In genomic region chr10:75021138-75021537, GRCm38 (mm10) we compare ENCODE assay signal across 8 mouse cellular contexts. TPM values are rescaled to one million over a fixed set of nuclear protein-coding genes. Genes with fewer than 3 reads are reported as not detected.
DNase-seq lines count a peak whose midpoint lies in the region; ATAC-seq and TF ChIP-seq lines count a peak whose summit lies in the region.

No protein-coding gene starts in this region.

- peak; percentile 75 for ATAC-seq in forebrain, embryonic 12.5 days (ENCODE audit: low FRiP score)
- 0 out of 2 replicates have a peak, but pooled peaks have one; percentile 40 for ATAC-seq in hindbrain, embryonic 15.5 days (ENCODE audit: low FRiP score, low read depth)

- no peaks in the 10 kb centered on the region for H3K9me3 ChIP-seq in forebrain, embryonic 12.5 days
- H3K9me3 ChIP-seq in hindbrain, embryonic 15.5 days = no peaks in the 10 kb centered on the region

- H3K4me1 ChIP-seq in forebrain, embryonic 12.5 days = 0 out of 2 replicates have a peak, but pooled peaks cover 4% of the 10 kb centered on the region
- H3K4me1 ChIP-seq in hindbrain, embryonic 15.5 days (replicated peaks) = no peaks in the 10 kb centered on the region

- peak; percentile 82 for DNase-seq in MN1 (ENCODE audit: low spot score)
- peak; percentile 75 for DNase-seq in brain, embryonic 14.5 days (ENCODE audit: low read depth)
- peak; percentile 82 to 83 for DNase-seq in layer of hippocampus, postnatal 14 days (ENCODE audit: low spot score in 2 of 2)
- peak; percentile 83 for DNase-seq in lung, postnatal 36 days
- peak; percentile 87 to 89 for DNase-seq in right cerebral cortex, adult 2 months (ENCODE audit: low spot score in 2 of 2)
- peak; percentile 60 to 71 for DNase-seq in urinary bladder, postnatal 36 days (ENCODE audit: low spot score in 2 of 2)

- no peak for TF ChIP-seq POLR2A in brain, embryonic 14.5 days (IDR thresholded peaks at IDR 0.05; ENCODE audit: borderline replicate concordance, extremely low read depth, insufficient read depth, insufficient read length, poor library complexity, severe bottlenecking)

- no peak overlapping the region for H3K4me2 ChIP-seq in forebrain, embryonic 12.5 days
- H3K4me2 ChIP-seq in hindbrain, embryonic 15.5 days = no peak overlapping the region

- H3K27ac ChIP-seq in forebrain, embryonic 12.5 days = no peak overlapping the region
- no peak overlapping the region for H3K27ac ChIP-seq in hindbrain, embryonic 15.5 days (replicated peaks)

- no peaks in the 10 kb centered on the region for H3K36me3 ChIP-seq in forebrain, embryonic 12.5 days (replicated peaks)
- H3K36me3 ChIP-seq in hindbrain, embryonic 15.5 days = peaks cover 5% of the 10 kb centered on the region; the same call in 1 of the 2 replicates

- 15% methylated on average over 6 of the region's 6 CpGs for WGBS in forebrain, embryonic 12.5 days
- WGBS in hindbrain, embryonic 15.5 days = 13% methylated on average over 6 of the region's 6 CpGs

- no peak overlapping the region for H3K4me3 ChIP-seq in forebrain, embryonic 12.5 days (replicated peaks)
- no peak overlapping the region for H3K4me3 ChIP-seq in hindbrain, embryonic 15.5 days

- no peaks in the 10 kb centered on the region for H3K27me3 ChIP-seq in forebrain, embryonic 12.5 days
- H3K27me3 ChIP-seq in hindbrain, embryonic 15.5 days = no peaks in the 10 kb centered on the region

- TF ChIP-seq CTCF in brain, embryonic 14.5 days (IDR thresholded peaks at IDR 0.05; ENCODE audit: borderline replicate concordance, extremely low read depth, insufficient read depth, insufficient read length) = peak; percentile 93

- no peak overlapping the region for H3K9ac ChIP-seq in forebrain, embryonic 12.5 days
- no peak overlapping the region for H3K9ac ChIP-seq in hindbrain, embryonic 15.5 days

RNA-seq across cellular contexts. Expression of gene Rsph14, which starts 11.2 kb away (rescaled TPM):
- 0.42 and 0.53 TPM in 2 replicates for polyA plus RNA-seq in brain, embryonic 14.5 days (2012; rRNA removed)
- polyA plus RNA-seq in forebrain, embryonic 12.5 days (2016; fragmentation: Nextera tagmentation; extraction: Ambion mirVana) = 0.72 TPM in 1 of 2 replicates, not detected in the other
- 0.24 and 0.45 TPM in 2 replicates for polyA plus RNA-seq in hindbrain, embryonic 15.5 days (2015; fragmentation: Nextera tagmentation; extraction: Ambion mirVana)
- 1 to 10 TPM; 1.3 to 1.4 TPM for total RNA-seq in layer of hippocampus, postnatal 14 days (2021)

RNA-seq across cellular contexts. Expression of gene Rab36, which starts 15.7 kb away (rescaled TPM):
- 24.3 and 26.3 TPM in 2 replicates for polyA plus RNA-seq in brain, embryonic 14.5 days (2012; rRNA removed)
- polyA plus RNA-seq in forebrain, embryonic 12.5 days (2016; fragmentation: Nextera tagmentation; extraction: Ambion mirVana) = 12.2 and 13.5 TPM in 2 replicates
- polyA plus RNA-seq in hindbrain, embryonic 15.5 days (2015; fragmentation: Nextera tagmentation; extraction: Ambion mirVana) = 17.3 and 21.7 TPM in 2 replicates
- 10 to 100 TPM; 28.8 to 30.6 TPM for total RNA-seq in layer of hippocampus, postnatal 14 days (2021)

RNA-seq across cellular contexts. Expression of gene Bcr, which starts 39.3 kb away (rescaled TPM):
- 57.8 and 83.3 TPM in 2 replicates for polyA plus RNA-seq in brain, embryonic 14.5 days (2012; rRNA removed)
- 11.5 TPM in 2 replicates for polyA plus RNA-seq in forebrain, embryonic 12.5 days (2016; fragmentation: Nextera tagmentation; extraction: Ambion mirVana)
- polyA plus RNA-seq in hindbrain, embryonic 15.5 days (2015; fragmentation: Nextera tagmentation; extraction: Ambion mirVana) = 14.0 and 16.5 TPM in 2 replicates
- total RNA-seq in layer of hippocampus, postnatal 14 days (2021) = 10 to 100 TPM; 75.0 to 83.2 TPM

RNA-seq across cellular contexts. Expression of gene Gnaz, which starts 54.2 kb away (rescaled TPM):
- polyA plus RNA-seq in brain, embryonic 14.5 days (2012; rRNA removed) = 41.6 and 66.1 TPM in 2 replicates
- 14.0 and 18.5 TPM in 2 replicates for polyA plus RNA-seq in forebrain, embryonic 12.5 days (2016; fragmentation: Nextera tagmentation; extraction: Ambion mirVana)
- 76.3 and 85.5 TPM in 2 replicates for polyA plus RNA-seq in hindbrain, embryonic 15.5 days (2015; fragmentation: Nextera tagmentation; extraction: Ambion mirVana)
- 100 to 1,000 TPM; 122 TPM for total RNA-seq in layer of hippocampus, postnatal 14 days (2021)
